In the genomic region with DNA sequence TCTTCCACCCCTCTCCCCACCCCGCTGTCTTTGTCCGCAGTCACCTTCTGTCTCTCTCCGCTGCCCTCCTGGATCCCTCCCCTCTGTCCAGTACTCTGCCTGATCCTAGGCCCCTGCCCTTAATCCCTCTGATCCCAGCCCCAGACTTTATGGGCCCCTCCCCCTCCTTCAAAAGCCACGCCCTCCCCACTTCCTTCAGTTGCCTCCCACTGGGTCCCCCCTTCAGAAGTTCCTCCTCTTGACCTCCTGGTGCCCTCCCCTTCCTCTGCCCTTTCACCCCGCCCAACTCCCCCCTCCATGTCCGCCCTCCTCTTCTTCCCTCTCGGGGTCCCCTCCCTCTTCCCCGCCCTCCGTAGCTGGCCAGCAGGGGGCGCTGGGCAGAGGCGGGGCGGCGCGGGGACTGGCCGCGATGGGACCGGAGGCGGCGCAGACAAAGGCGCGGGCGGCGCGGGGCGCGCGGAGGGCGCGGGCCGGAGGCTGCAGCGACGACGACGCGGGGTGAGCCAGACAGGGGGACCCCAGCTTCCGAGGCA, we compare ENCODE assay signal across 8 mouse cellular contexts. TPM values are rescaled to one million over a fixed set of nuclear protein-coding genes. Genes with fewer than 3 reads are reported as not detected.
A peak's percentile ranks its signal among the peaks of the same experiment; 100 is the strongest.
DNase-seq lines count a peak whose midpoint lies in the region; ATAC-seq lines count a peak whose summit lies in the region.

Gene Homer3, plus strand, starts transcription at position 225 of the 533 bp plus-strand sequence.

- peak; percentile 97 for DNase-seq in WW6 (ENCODE audit: low read depth, low spot score)
- DNase-seq in gastrocnemius, adult 8-10 months (ENCODE audit: low spot score in 2 of 2): peak; percentile 85 to 87
- DNase-seq in hindlimb bud, embryonic 11.5 days (ENCODE audit: extremely low spot score, low read depth, low spot score): peak; percentile 82
- peak; percentile 49 to 71 for DNase-seq in left cerebral cortex, adult 8-10 months (ENCODE audit: low spot score in 2 of 2)
- DNase-seq in right cerebral cortex, postnatal 10 days (ENCODE audit: low spot score in 2 of 2): peak; percentile 85 to 86
- peak; percentile 90 for DNase-seq in urinary bladder, postnatal 25 days (ENCODE audit: low spot score)

- ATAC-seq in common myeloid progenitor, adult 5-6 weeks (replicated peaks; ENCODE audit: low read depth, poor library complexity, severe bottlenecking): peak; percentile 94

- peak within 1 kb of the TSS; percentile 92 for H3K4me3 ChIP-seq in megakaryocyte, embryonic 14.5 days (replicated peaks)

- no peaks in the 10 kb centered on the region for H3K27me3 ChIP-seq in megakaryocyte, embryonic 14.5 days (replicated peaks)

- H3K36me3 ChIP-seq in megakaryocyte, embryonic 14.5 days (replicated peaks; ENCODE audit: low read length): peaks cover 46% of the 10 kb centered on the region

- no peaks in the 10 kb centered on the region for H3K9me3 ChIP-seq in megakaryocyte, embryonic 14.5 days

- peaks cover 75% of the 10 kb centered on the region for H3K4me1 ChIP-seq in megakaryocyte, embryonic 14.5 days

RNA-seq across cellular contexts. Expression of gene Homer3, which starts in this region (rescaled TPM):
- total RNA-seq in common myeloid progenitor, adult 5-6 weeks (2017): 11.8 and 12.0 TPM in 2 replicates
- total RNA-seq in gastrocnemius, adult 8-10 months (2022): 1 to 10 TPM; 3.1 to 4.4 (median 3.2) TPM
- 10 to 100 TPM in 1 of 4 experiments, 1 to 10 TPM in 3; 9.2 to 12.1 (median 9.8) TPM for total RNA-seq in left cerebral cortex, adult 8-10 months (2022)
- polyA plus RNA-seq in megakaryocyte, embryonic 14.5 days (2012; ENCODE audit: insufficient read depth, low replicate concordance): 192 and 246 TPM in 2 replicates

Comparison
In these comparisons a context has a peak if more than half of its experiments do, and no peak if none do; other contexts are left out.
1. Peak in every context shown above with its lines: DNase-seq, ATAC-seq and H3K4me3 ChIP-seq.